Mouse (Mus musculus) liver, embryonic 14.5 days (tissue): ENCODE results near the gene Dhrs1. TPM values are rescaled to one million over a fixed set of nuclear protein-coding genes. Genes with fewer than 3 reads are reported as not detected.
"Not testable (repeated sequence)": the region's sequence is repeated elsewhere in the genome, so short reads cannot be mapped to it uniquely, and the experiment has no call there.

Experiments
- ATAC-seq: fragments of 200-750 bp; cut with Nextera tagmentation; 2 replicates; pipeline ENCODE4 v1.8.0; 2017; ENCODE audit warnings: moderate number of reproducible peaks, mild to moderate bottlenecking, moderate library complexity; ENCODE audit not compliant: insufficient read depth
- DNase-seq, 3 experiments: peaks; one replicate each; pipeline ENCODE4 v3.0.0-alpha.2; 2012 to 2013; ENCODE audit warnings: low read depth in 3 of 3, low spot score in 3 of 3
- H3K27ac ChIP-seq: fragments of 300-500 bp; sonication (generic); 2 replicates; pipeline ENCODE4 v1.5.1; 2014; ENCODE audit warnings: moderate library complexity, mild to moderate bottlenecking, control low read depth, inconsistent platforms
- H3K27me3 ChIP-seq: fragments of 300-500 bp; sonication (generic); 2 replicates; pipeline ENCODE4 v1.6.1; 2014; ENCODE audit warnings: mild to moderate bottlenecking, low read length, moderate library complexity; ENCODE audit not compliant: control insufficient read depth, insufficient read depth
- H3K36me3 ChIP-seq: fragments of 300-500 bp; sonication (generic); replicated peaks from 2 replicates; pipeline ENCODE4 v1.6.1; 2014; ENCODE audit warnings: low read depth; ENCODE audit not compliant: control insufficient read depth, insufficient read depth
- H3K4me1 ChIP-seq, 2 experiments: fragments of 200-500 bp in 1 of 2; fragments of 300-500 bp in 1 of 2; sonication (generic) in 1 of 2; replicated peaks; 2 replicates each; pipeline ENCODE4 v1.6.1; 2012 to 2014; ENCODE audit warnings: antibody characterized with exemption in 1 of 2, inconsistent platforms in 1 of 2, low read length in 1 of 2; ENCODE audit not compliant: control insufficient read depth in 2 of 2, insufficient read depth in 2 of 2
- H3K4me2 ChIP-seq: fragments of 300-500 bp; sonication (generic); 2 replicates; pipeline ENCODE4 v1.6.1; 2014; ENCODE audit warnings: low read depth, mild to moderate bottlenecking, control low read depth, moderate library complexity
- H3K4me3 ChIP-seq, 2 experiments: fragments of 200-500 bp in 1 of 2; fragments of 300-500 bp in 1 of 2; sonication (generic) in 1 of 2; 2 replicates each; pipeline ENCODE4 v1.5.1; 2012 to 2014; ENCODE audit warnings: low read depth in 2 of 2, low read length in 2 of 2, mild to moderate bottlenecking in 2 of 2, control low read depth in 1 of 2, inconsistent platforms in 1 of 2, moderate library complexity in 1 of 2; ENCODE audit not compliant: insufficient read depth in 1 of 2
- H3K9ac ChIP-seq: fragments of 300-500 bp; sonication (generic); replicated peaks from 2 replicates; pipeline ENCODE4 v1.6.1; 2014; ENCODE audit warnings: mild to moderate bottlenecking, control low read depth, moderate library complexity
- H3K9me3 ChIP-seq: fragments of 300-500 bp; sonication (generic); 2 replicates; pipeline ENCODE4 v1.6.1; 2016; ENCODE audit warnings: low read length, mixed read lengths; ENCODE audit not compliant: control insufficient read depth
- CTCF ChIP-seq: IDR thresholded peaks from 2 replicates; pipeline ENCODE4 v1.5.1; 2016; ENCODE audit warnings: antibody characterized with exemption, low read depth, control low read depth
- EP300 ChIP-seq: IDR thresholded peaks from 2 replicates; pipeline ENCODE4 v1.6.1; 2016; ENCODE audit warnings: antibody characterized with exemption, low read depth
- WGBS: fragments of 180-500 bp; shearing (Covaris S2); extraction: QIAGEN DNeasy Blood & Tissue Kit; methylation state at CpG from one replicate; pipeline ENCODE4 v1.1.7; 2014; ENCODE audit not compliant: insufficient replicate concordance; 5-methylcytosine and 5-hydroxymethylcytosine counted together
- polyA plus RNA-seq, 2 experiments: library from polyadenylated mRNA; depleted of rRNA in 1 of 2; stranded (reverse) in 1 of 2; unstranded in 1 of 2; fragments of >200 nt; fragmentation: Nextera tagmentation in 1 of 2; extraction: Ambion mirVana in 1 of 2; gene quantifications; 2 replicates each; pipeline versions ENCODE4 v1.2.1 to v1.2.3; 2012 to 2014

Gene Dhrs1
- polyA plus RNA-seq, 2 experiments, result 31.0 to 34.4 TPM

- ATAC-seq (no peak), DNase-seq (no peak)
- Histone ChIP-seq H3K4me1 (peaks cover 3 to 12% of the 10 kb centered on the region in 2 experiments), H3K27me3 (peaks cover 33% of the 10 kb centered on the region), H3K9ac (no peak overlapping the region), H3K27ac (no peak overlapping the region), H3K4me2 (peak overlapping the region; percentile 74; the same call in 1 of the 2 replicates), H3K36me3 (no peaks in the 10 kb centered on the region), H3K9me3 (no peaks in the 10 kb centered on the region), H3K4me3 (no peak overlapping the region)
- 35% methylated on average over 7 of the region's 7 CpGs for WGBS
- TF ChIP-seq CTCF (no peak), EP300 (no peak)
These were observed 17.7 kb upstream of the Dhrs1 start for GRCm38 (mm10) chr14:55763166-55763565.

- H3K4me3 ChIP-seq, result peak overlapping the region; percentile 29 to 48
- H3K4me1 ChIP-seq, result peaks cover 2 to 9% of the 10 kb centered on the region in 2 experiments; a peak in 3 of 4 replicates
- peaks cover 31% of the 10 kb centered on the region for H3K27me3 ChIP-seq
- H3K27ac ChIP-seq, result no peak overlapping the region
- TF ChIP-seq CTCF (0 out of 2 replicates have a peak, but pooled peaks have one; percentile 15), EP300 (no peak)
- H3K9ac ChIP-seq, result peak overlapping the region; percentile 42
- H3K36me3 ChIP-seq, result no peaks in the 10 kb centered on the region
- H3K4me2 ChIP-seq, result peak overlapping the region; percentile 74
- no peak for DNase-seq
- no peaks in the 10 kb centered on the region for H3K9me3 ChIP-seq
- ATAC-seq, result peak; percentile 30; the same call in 1 of the 2 replicates
- 3% methylated on average over 77 of the region's 77 CpGs for WGBS
These were observed 16.7 kb upstream of the Dhrs1 start for GRCm38 (mm10) chr14:55762001-55762821.

- no peak for ATAC-seq
- DNase-seq, result no peak
- peak within 1 kb of the TSS; percentile 42 for H3K9ac ChIP-seq
- peak within 1 kb of the TSS; percentile 29 to 48 for H3K4me3 ChIP-seq
- H3K4me2 ChIP-seq, result peak within 1 kb of the TSS; percentile 74
- peaks cover 28% of the 10 kb centered on the region for H3K27me3 ChIP-seq
- 0 out of 2 replicates have a peak, but pooled peaks cover 2% of the 10 kb centered on the region for H3K36me3 ChIP-seq
- 83% methylated on average over 6 of the region's 6 CpGs for WGBS
- H3K4me1 ChIP-seq, result peaks cover 2 to 7% of the 10 kb centered on the region in 2 experiments; a peak in 3 of 4 replicates
- no peak within 1 kb of the TSS for H3K27ac ChIP-seq
- TF ChIP-seq EP300 (no peak), CTCF (no peak)
- no peaks in the 10 kb centered on the region for H3K9me3 ChIP-seq
These were observed 15.7 kb upstream of the Dhrs1 start, which contains the start of gene Ltb4r2 for GRCm38 (mm10) chr14:55761163-55761562. Gene Ltb4r2, plus strand, starts transcription at chr14:55761428.

GRCm38 (mm10) chr14:55760156-55760555 is 14.7 kb upstream of the Dhrs1 start:
- peak; percentile 87 for TF ChIP-seq CTCF
- not testable (repeated sequence) for H3K9ac ChIP-seq, H3K4me3 ChIP-seq, H3K36me3 ChIP-seq, H3K4me1 ChIP-seq, H3K27ac ChIP-seq, H3K9me3 ChIP-seq
- DNase-seq (peak; percentile 37 to 47 (median 39)), ATAC-seq (0 out of 2 replicates have a peak, but pooled peaks have one; percentile 4)
- peaks cover 28% of the 10 kb centered on the region for H3K27me3 ChIP-seq
- 2% methylated on average over 6 of the region's 6 CpGs for WGBS
- peak overlapping the region; percentile 47 for H3K4me2 ChIP-seq

DNA sequence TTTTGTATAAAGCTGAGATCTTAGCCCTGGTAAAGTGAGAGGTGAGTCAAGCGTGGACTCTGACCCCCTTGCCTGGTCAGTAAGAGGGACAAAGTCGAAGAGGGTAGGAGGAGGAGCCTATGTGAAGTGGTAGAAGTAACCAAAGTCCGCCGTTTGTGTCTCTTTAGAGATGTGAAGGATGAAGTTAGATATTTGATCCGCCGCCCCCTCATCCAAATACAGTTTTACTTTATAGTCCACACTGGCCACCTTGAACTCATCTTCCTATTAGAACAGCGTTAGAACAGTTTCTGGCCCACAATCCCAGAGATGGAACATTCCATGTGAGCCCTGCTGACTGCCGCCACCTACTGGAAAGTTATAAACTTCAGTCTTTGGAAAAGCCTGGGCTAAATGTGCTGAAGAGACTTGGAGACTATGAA is 12.9 kb upstream of the Dhrs1 start, which contains the start of gene Cideb:
Cideb (minus strand) TSS at position 96 of the 422 bp plus-strand sequence.
- H3K4me2 ChIP-seq, result peak within 1 kb of the TSS; percentile 26
- 0 out of 4 replicates have a peak, but pooled peaks cover 0 to 2% of the 10 kb centered on the region in 2 experiments for H3K4me1 ChIP-seq
- H3K27me3 ChIP-seq, result peaks cover 27% of the 10 kb centered on the region
- no peak within 1 kb of the TSS for H3K9ac ChIP-seq
- peaks cover 10% of the 10 kb centered on the region; the same call in 1 of the 2 replicates for H3K36me3 ChIP-seq
- H3K9me3 ChIP-seq, result no peaks in the 10 kb centered on the region
- ATAC-seq (peak; percentile 32; the same call in 1 of the 2 replicates), DNase-seq (peak in 2 of 3 experiments; percentile 32 to 46)
- peak within 1 kb of the TSS; percentile 10 for H3K27ac ChIP-seq
- peak within 1 kb of the TSS; percentile 33 to 40 for H3K4me3 ChIP-seq
- WGBS, result 15% methylated on average over 8 of the region's 8 CpGs
- TF ChIP-seq EP300, result no peak
- TF ChIP-seq CTCF, result peak; percentile 71
